Mouse (Mus musculus) neural tube, embryonic 12.5 days (tissue): ENCODE results near the gene Vps8. TPM values are rescaled to one million over a fixed set of nuclear protein-coding genes. Genes with fewer than 3 reads are reported as not detected.

Experiments
- ATAC-seq: fragments of 200-750 bp; cut with Nextera tagmentation; 2 replicates; pipeline ENCODE4 v1.8.0; 2017; ENCODE audit warnings: low read depth, mild to moderate bottlenecking, moderate TSS enrichment, moderate library complexity; ENCODE audit not compliant: low FRiP score
- H3K27ac ChIP-seq: fragments of 300-500 bp; sonication (generic); 2 replicates; pipeline ENCODE4 v1.5.1; 2016
- H3K27me3 ChIP-seq: fragments of 300-500 bp; sonication (generic); replicated peaks from 2 replicates; pipeline ENCODE4 v1.6.1; 2016; ENCODE audit warnings: mild to moderate bottlenecking
- H3K36me3 ChIP-seq: fragments of 300-500 bp; sonication (generic); 2 replicates; pipeline ENCODE4 v1.6.1; 2016; ENCODE audit warnings: mild to moderate bottlenecking
- H3K4me1 ChIP-seq: fragments of 300-500 bp; sonication (generic); 2 replicates; pipeline ENCODE4 v1.6.1; 2016
- H3K4me2 ChIP-seq: fragments of 300-500 bp; sonication (generic); replicated peaks from 2 replicates; pipeline ENCODE4 v1.6.1; 2016; ENCODE audit warnings: mild to moderate bottlenecking
- H3K4me3 ChIP-seq: fragments of 300-500 bp; sonication (generic); 2 replicates; pipeline ENCODE4 v1.5.1; 2016
- H3K9ac ChIP-seq: fragments of 300-500 bp; sonication (generic); 2 replicates; pipeline ENCODE4 v1.6.1; 2016; ENCODE audit warnings: mild to moderate bottlenecking
- H3K9me3 ChIP-seq: fragments of 300-500 bp; sonication (generic); 2 replicates; pipeline ENCODE4 v1.6.1; 2016; ENCODE audit warnings: mild to moderate bottlenecking
- WGBS: fragments of 180-500 bp; shearing (Covaris S2); methylation state at CpG from one replicate; pipeline ENCODE4 v1.1.7; 2016; 5-methylcytosine and 5-hydroxymethylcytosine counted together
- polyA plus RNA-seq: library from polyadenylated mRNA; unstranded; fragments of >200 nt; fragmentation: Nextera tagmentation; extraction: Ambion mirVana; gene quantifications from 2 replicates; pipeline ENCODE4 v1.2.1, GENCODE M21; 2016

The Vps8 gene
- polyA plus RNA-seq, 1 experiment from 2014 or later: 30.3 TPM

DNA sequence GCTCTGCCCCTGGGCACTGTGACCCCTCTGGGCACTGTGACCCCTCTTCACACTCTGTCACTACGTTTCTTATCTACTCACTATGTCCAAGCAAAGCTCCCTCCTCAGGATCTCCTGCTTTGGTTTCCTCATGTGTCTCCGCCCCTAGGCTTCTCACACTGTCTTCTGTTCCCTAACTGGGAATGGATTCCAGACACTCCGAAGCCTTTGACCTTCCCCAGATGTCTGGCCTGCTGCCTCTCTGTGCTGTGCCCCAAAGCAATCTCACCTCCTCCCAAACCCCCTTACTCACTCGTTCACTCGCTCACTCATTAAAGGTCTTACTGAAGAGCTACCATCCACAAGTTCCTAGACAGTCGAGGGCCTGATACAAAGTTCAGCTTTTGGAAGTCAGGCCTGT lies 16.8 kb upstream of the Vps8 start:
- peak; percentile 34; the same call in 1 of the 2 replicates for ATAC-seq
- H3K4me3 ChIP-seq: no peak overlapping the region
- peaks cover 15% of the 10 kb centered on the region for H3K4me1 ChIP-seq
- H3K27ac ChIP-seq: no peak overlapping the region
- no peak overlapping the region for H3K4me2 ChIP-seq
- no peaks in the 10 kb centered on the region for H3K27me3 ChIP-seq
- no peak overlapping the region for H3K9ac ChIP-seq
- 55% methylated on average over 6 of the region's 6 CpGs for WGBS
- H3K9me3 ChIP-seq: no peaks in the 10 kb centered on the region
- no peaks in the 10 kb centered on the region for H3K36me3 ChIP-seq

DNA sequence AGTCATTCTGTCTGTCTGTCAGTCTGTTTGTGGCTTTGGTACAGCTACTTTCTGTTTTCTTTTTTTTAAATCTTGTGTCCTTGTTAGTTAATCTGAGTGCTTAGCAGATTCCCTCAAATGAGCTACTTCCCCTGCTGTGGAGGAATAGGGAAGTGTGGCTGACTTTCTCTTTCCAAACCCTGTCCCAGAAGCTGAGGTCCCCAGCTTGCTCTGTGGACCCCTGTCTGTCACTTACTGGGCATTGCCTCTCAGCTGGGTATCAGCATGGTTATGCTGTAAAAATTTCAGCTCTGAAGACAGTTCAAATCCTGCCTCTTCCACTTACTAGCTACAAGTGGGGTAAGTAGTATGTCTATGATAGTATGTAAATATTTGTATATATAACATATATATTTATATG lies 11.1 kb upstream of the Vps8 start:
- Histone ChIP-seq H3K9me3 (no peaks in the 10 kb centered on the region), H3K4me2 (no peak overlapping the region), H3K4me3 (no peak overlapping the region), H3K4me1 (no peaks in the 10 kb centered on the region), H3K36me3 (no peaks in the 10 kb centered on the region), H3K9ac (no peak overlapping the region), H3K27ac (no peak overlapping the region), H3K27me3 (no peaks in the 10 kb centered on the region)
- ATAC-seq: no peak

DNA sequence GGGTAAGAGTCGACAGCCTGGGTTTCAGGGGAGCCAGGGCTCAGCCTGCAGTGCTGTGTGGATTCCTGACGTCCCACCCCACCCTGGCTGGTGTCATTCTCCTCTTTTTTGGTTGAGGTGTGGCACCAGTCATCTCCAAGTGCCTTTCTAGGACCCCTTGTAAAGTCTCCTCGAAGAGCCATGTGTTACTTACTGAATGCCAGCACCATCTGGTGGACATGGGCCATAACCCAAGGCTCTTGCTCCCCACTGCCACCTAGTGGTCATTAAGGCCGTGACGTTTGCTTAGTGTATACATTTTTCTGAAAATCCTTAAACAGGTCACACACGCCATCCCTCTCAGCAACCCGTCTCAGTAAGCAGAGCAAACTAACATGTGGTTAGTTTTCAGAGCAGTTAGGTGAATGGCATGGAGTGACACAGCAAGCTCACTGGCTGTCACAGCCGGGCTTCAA lies 10.3 kb upstream of the Vps8 start:
- Histone ChIP-seq H3K9ac (no peak overlapping the region), H3K4me3 (no peak overlapping the region), H3K27me3 (no peaks in the 10 kb centered on the region), H3K4me1 (no peaks in the 10 kb centered on the region), H3K27ac (no peak overlapping the region), H3K36me3 (no peaks in the 10 kb centered on the region), H3K9me3 (no peaks in the 10 kb centered on the region), H3K4me2 (no peak overlapping the region)
- peak; percentile 75; the same call in 1 of the 2 replicates for ATAC-seq
- 22% methylated on average over 8 of the region's 8 CpGs for WGBS

DNA sequence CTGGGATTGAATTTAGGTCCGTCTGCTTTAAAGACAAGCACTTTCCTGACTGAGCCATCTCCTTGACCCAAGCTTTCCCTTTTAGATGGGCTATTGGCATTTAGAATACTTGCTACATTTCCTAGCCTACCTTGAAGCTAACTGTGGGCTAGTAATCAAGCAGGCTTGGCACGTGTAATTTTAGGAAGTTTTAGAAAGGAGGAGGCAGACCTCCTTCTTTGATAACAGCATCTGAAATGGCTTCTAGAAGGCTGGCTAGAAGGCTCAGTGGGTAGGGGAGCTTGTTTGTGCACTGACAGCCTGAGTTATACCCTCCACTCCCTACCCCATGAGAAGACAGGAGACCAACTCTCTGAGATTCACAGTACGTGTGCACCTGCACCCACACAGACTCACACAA lies 9.1 kb upstream of the Vps8 start:
- no peak for ATAC-seq

DNA sequence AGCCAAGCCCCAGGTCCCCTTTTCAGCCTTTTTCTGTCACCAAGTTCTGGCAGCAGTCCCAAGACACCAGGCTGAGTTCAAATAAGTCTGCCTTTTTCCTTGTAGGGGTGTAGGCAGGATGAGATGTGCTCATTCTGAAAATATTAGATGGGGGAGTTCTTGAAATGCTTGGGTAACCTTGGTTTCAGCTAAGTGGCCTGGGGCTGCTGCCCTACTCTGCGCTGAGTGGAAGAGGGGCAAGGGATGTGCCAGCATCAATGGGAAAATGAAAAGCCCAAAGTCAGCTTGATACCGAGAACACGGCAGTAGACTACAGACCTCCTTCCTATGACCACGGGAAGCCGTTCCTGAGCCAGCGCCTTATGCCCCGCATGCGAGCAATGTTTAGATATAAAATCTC lies 7.8 kb upstream of the Vps8 start:
- Histone ChIP-seq H3K27me3 (no peaks in the 10 kb centered on the region), H3K4me3 (no peak overlapping the region), H3K9ac (no peak overlapping the region), H3K27ac (no peak overlapping the region), H3K36me3 (no peaks in the 10 kb centered on the region), H3K9me3 (no peaks in the 10 kb centered on the region), H3K4me1 (no peaks in the 10 kb centered on the region), H3K4me2 (no peak overlapping the region)
- WGBS: 93% methylated on average over 8 of the region's 8 CpGs
- ATAC-seq: no peak

More for the DNA sequence above, 9.1 kb upstream of the Vps8 start:
- 82% methylated on average over 3 of the region's 3 CpGs for WGBS
- no peaks in the 10 kb centered on the region for H3K9me3 ChIP-seq
- H3K27me3 ChIP-seq: no peaks in the 10 kb centered on the region
- no peaks in the 10 kb centered on the region for H3K4me1 ChIP-seq
- H3K4me3 ChIP-seq: no peak overlapping the region
- no peak overlapping the region for H3K27ac ChIP-seq
- H3K4me2 ChIP-seq: no peak overlapping the region
- no peak overlapping the region for H3K9ac ChIP-seq
- no peaks in the 10 kb centered on the region for H3K36me3 ChIP-seq

DNA sequence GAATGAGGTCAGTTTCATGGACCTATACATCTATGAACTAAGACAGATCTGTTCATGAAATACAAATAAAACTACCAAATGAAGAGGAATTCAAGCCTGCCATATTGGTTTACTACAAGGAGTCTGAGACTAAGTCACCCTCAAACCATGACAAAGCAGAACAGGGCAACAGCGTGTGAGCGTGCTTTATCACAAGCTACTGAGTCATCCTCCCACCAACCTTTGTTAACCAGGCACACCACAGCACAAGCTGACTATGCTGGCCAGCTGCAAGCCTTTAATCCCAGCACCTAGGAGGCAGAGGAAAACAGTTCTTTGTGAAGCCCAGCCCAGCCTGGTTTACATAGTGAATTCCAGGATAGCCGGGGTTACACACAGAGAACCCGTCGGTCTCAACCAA lies 4.9 kb upstream of the Vps8 start:
- no peak for ATAC-seq
- 66% methylated on average over 5 of the region's 5 CpGs for WGBS

DNA sequence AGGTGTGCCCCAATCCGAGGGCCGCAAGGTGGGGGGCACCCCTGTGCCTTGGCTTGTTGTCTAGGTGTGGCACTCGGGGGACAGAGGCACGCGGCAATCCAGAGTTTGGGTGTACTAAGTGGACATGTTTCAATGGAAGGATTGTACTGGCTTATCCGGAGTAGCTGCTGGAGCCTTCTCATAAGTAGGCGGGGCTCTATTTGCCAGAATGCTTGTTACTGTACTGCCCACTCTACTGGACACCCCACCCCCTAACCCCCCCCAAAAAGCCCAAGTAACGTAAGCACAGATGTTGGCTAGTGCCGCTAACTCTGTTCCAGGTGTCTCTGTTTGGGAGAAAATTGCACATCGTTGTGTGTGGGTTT lies 610 bp downstream of the Vps8 start:
- Histone ChIP-seq H3K4me1 (0 out of 2 replicates have a peak, but pooled peaks cover 5% of the 10 kb centered on the region), H3K9ac (peak overlapping the region; percentile 81), H3K36me3 (no peaks in the 10 kb centered on the region), H3K27ac (0 out of 2 replicates have a peak overlapping the region, but pooled peaks have one; percentile 20), H3K4me3 (peak overlapping the region; percentile 78), H3K4me2 (peak overlapping the region; percentile 79), H3K27me3 (no peaks in the 10 kb centered on the region), H3K9me3 (no peaks in the 10 kb centered on the region)
- ATAC-seq: no peak; the same call in 1 of the 2 replicates
- WGBS: 5% methylated on average over 10 of the region's 10 CpGs

More for the DNA sequence above, 4.9 kb upstream of the Vps8 start:
- Histone ChIP-seq H3K4me1 (no peaks in the 10 kb centered on the region), H3K4me3 (no peak overlapping the region), H3K27ac (no peak overlapping the region), H3K4me2 (no peak overlapping the region), H3K9me3 (no peaks in the 10 kb centered on the region), H3K9ac (no peak overlapping the region), H3K27me3 (no peaks in the 10 kb centered on the region), H3K36me3 (no peaks in the 10 kb centered on the region)

DNA sequence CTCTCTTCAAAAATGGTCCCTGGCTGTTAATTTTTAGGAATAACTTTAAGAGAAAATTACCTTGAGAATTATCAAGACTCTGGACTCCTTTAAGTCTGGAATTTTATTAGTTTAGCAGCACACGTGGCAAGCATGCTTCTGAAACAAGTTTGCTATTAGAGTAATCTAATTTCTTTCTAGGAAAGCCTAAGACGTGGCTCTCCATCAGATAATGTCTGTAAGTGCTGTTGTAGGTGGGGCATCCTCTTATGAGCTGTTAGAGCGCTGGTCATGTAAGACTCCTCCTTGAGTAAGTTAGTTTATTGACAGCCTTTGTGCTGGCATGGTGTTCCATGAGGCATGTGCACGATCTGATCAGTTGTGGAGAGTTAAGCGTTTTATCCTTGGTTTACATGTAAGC lies 5.2 kb downstream of the Vps8 start:
- Histone ChIP-seq H3K36me3 (no peaks in the 10 kb centered on the region), H3K9ac (no peak overlapping the region), H3K27ac (no peak overlapping the region), H3K4me1 (0 out of 2 replicates have a peak, but pooled peaks cover 5% of the 10 kb centered on the region), H3K4me2 (no peak overlapping the region), H3K4me3 (no peak overlapping the region), H3K27me3 (no peaks in the 10 kb centered on the region), H3K9me3 (0 out of 2 replicates have a peak, but pooled peaks cover 7% of the 10 kb centered on the region)
- WGBS: 84% methylated on average over 5 of the region's 5 CpGs
- no peak for ATAC-seq

DNA sequence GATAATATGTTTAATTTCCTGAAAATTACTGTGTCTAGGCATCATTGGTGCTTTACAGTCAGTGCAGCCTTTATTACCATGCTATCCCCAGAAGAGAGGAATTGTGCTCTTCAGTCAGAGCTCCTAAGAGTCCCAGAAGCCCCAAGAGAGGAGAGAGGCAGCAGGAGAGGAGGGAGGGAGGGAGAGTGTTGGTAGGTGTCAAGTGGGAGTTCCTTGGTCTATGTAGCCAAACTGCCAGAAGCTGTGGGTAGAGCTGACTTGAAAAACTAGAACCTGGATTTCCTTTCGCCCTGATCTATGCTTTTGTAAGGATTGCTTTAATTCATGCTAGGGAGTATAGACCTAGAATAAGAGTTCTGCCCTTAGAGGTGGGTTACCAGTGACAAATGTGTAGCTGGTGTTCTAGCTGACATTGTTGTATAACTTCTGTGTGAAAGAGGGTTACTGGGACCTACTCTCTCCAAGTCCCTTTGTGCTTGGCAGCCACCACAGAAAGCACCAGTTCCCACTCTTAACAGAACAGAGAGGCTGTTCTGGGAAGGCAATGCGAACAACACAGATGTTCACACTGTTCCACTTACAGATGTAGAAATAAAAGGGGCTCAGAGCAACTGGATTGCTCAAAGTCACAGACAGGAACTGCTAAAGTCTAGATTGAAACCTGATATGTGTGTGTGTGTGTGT lies 7.6 kb downstream of the Vps8 start:
- Histone ChIP-seq H3K4me2 (no peak overlapping the region), H3K27ac (no peak overlapping the region), H3K9ac (no peak overlapping the region), H3K4me1 (no peaks in the 10 kb centered on the region), H3K4me3 (no peak overlapping the region), H3K36me3 (no peaks in the 10 kb centered on the region), H3K9me3 (0 out of 2 replicates have a peak, but pooled peaks cover 7% of the 10 kb centered on the region), H3K27me3 (no peaks in the 10 kb centered on the region)
- ATAC-seq: no peak
- WGBS: 91% methylated on average over 2 of the region's 2 CpGs

DNA sequence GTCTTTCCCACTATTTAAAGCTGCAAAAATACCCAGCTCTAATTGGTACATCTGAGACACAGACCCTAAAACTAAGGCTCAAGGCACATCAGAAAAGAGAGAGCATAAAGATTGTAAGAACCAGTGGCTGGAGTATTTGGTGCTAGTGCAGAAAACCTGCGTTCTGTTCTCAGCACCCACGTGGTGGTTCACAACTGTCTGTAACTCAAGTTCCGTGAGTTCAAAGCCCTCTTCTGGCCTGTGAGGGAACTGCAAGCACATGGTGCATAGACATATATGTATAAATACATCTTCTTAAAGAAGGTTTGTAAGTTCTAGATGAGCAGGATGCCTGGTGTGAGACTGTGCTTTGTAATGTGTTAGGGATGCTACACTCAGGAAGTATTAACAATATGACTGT lies 8.7 kb downstream of the Vps8 start:
- Histone ChIP-seq H3K27me3 (no peaks in the 10 kb centered on the region), H3K4me1 (no peaks in the 10 kb centered on the region), H3K4me2 (no peak overlapping the region), H3K4me3 (no peak overlapping the region), H3K9ac (no peak overlapping the region), H3K36me3 (peaks cover 3% of the 10 kb centered on the region; the same call in 1 of the 2 replicates), H3K27ac (no peak overlapping the region), H3K9me3 (0 out of 2 replicates have a peak, but pooled peaks cover 7% of the 10 kb centered on the region)
- ATAC-seq: no peak
- 83% methylated on average over 3 of the region's 3 CpGs for WGBS

DNA sequence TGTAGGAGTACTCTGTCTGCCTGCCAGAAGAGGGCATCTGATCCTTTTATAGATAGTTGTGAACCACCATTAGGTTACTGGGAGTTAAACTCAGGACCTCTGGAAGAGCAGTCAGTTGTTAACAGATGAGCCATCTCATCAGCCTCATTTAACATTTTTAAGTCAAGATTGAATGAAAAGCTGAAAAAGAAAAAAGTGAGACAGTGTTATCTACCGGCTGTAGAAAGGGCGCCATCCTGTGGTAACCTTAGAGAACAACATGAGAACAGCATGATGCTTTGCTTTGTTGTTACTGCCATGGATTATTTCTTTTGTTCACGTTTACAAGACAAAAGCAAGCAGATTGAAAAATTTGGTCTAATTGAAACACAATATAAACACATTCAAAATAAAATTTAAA lies 10.6 kb downstream of the Vps8 start:
- Histone ChIP-seq H3K4me2 (no peak overlapping the region), H3K27ac (no peak overlapping the region), H3K27me3 (no peaks in the 10 kb centered on the region), H3K9me3 (0 out of 2 replicates have a peak, but pooled peaks cover 7% of the 10 kb centered on the region), H3K4me1 (no peaks in the 10 kb centered on the region), H3K4me3 (no peak overlapping the region), H3K9ac (no peak overlapping the region), H3K36me3 (peaks cover 13% of the 10 kb centered on the region)
- WGBS: 52% methylated on average over 3 of the region's 3 CpGs
- ATAC-seq: no peak

DNA sequence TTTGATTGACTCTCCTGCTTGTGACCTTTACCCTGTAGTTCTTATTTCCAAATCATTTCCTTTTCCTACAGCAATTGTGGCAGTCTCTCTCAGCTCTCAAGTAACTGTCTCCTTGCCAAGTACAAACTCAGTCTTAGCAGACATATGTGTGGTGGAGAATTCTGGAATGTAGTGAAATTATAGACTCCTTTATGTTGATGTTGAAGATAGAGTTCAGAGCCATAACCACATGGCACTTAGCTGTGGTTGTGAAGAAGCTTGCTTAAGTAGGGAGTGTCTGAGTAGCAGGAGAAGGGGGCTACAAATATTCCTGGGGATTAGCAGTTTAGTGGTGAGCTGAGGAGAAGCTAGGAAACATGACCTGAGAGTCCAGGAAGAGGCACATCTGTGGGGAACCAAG lies 18.1 kb downstream of the Vps8 start:
- H3K36me3 ChIP-seq: peaks cover 35% of the 10 kb centered on the region

DNA sequence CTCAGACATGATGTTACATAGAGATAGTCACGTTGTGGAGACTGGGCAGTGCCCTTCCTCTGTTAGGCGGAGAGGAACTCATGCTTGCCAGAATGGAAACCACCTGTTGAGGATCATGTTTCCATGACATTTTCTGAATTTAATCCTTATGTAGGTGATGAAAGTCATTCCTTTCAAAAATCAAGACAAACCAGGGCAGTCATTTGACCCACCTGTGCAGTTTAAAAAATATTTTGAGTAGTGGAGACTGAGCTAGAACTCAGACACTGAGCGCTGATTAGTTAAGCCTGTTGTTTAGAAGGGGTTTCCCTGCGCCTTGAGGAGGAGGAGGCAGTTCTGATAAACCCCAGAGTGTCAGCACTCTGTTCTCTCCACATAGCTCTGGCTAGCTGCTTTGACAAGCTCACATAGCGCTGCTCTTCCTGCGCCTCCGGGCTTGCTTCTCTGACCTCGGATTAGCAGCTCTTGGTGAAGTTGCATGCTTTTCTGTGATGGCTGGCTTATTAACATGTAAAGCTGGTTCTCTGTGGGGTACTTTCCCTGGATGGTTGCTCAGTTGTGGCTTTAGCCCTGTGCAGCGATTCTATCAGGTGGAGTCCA lies 22.2 kb downstream of the Vps8 start:
- H3K27me3 ChIP-seq: no peaks in the 10 kb centered on the region
- H3K9ac ChIP-seq: no peak overlapping the region
- ATAC-seq: no peak
- no peak overlapping the region for H3K27ac ChIP-seq
- no peaks in the 10 kb centered on the region for H3K4me1 ChIP-seq
- no peak overlapping the region for H3K4me3 ChIP-seq
- no peaks in the 10 kb centered on the region for H3K9me3 ChIP-seq
- H3K4me2 ChIP-seq: no peak overlapping the region
- H3K36me3 ChIP-seq: peaks cover 20% of the 10 kb centered on the region; the same call in 1 of the 2 replicates
- 75% methylated on average over 9 of the region's 9 CpGs for WGBS

More for the DNA sequence above, 18.1 kb downstream of the Vps8 start:
- Histone ChIP-seq H3K27ac (no peak overlapping the region), H3K4me1 (no peaks in the 10 kb centered on the region), H3K4me3 (no peak overlapping the region), H3K27me3 (no peaks in the 10 kb centered on the region), H3K9ac (no peak overlapping the region), H3K4me2 (no peak overlapping the region), H3K9me3 (no peaks in the 10 kb centered on the region)
- no peak for ATAC-seq
